Mouse (Mus musculus): ENCODE data around the gene AC131692.1. TPM values are rescaled to one million over a fixed set of nuclear protein-coding genes. Genes with fewer than 3 reads are reported as not detected.

AC131692.1 gene
- total RNA-seq (2023): not detected

GRCm38 (mm10) chr19:6094119-6094518, at the start of gene AC131692.1:
AC131692.1 (plus strand) TSS chr19:6094419.

DNA sequence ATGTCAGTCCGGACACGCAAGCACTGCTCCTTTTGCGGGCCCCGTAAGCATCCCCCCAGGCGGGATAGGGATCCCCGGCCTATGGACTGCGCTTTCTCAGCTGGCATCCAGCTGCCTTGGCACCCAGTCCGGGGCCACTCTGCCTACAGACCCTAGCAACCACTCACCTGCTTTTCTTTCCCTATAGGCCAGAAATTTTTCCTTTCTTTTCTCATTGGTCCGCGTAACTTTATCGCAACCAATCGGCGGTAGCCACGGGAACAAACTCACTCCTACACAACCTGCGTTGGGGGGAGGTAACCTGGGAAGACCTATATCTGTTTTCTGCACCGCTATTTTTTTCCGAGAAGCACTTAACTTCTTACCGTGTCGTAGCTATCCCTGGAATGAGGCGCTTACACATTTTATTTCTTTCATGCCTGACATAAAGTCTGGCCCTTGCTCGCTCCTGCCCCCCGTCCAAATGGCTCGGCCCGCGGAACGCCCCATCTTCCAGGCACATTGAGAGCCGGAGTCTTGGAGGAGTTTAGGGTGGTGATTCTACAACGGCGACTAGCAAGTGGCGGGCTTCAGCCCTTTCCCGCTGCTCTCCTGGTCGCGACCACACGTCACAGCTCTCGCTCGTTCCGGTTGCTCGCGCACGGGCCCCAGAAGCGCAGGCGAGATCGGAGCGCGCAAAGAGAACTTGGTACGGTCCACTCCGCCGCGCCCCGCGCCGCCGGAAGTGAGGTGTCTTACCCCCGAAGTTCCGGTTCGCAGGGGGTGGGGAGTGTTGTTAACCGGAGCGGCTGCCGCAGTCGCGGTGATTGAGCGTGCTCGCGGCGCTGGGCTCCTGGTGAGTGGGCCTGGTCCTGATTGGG, 47.7 kb upstream of the AC131692.1 start, which contains the start of gene Syvn1:
Syvn1 (plus strand) TSS at position 283 of the 860 bp plus-strand sequence.

GRCm38 (mm10) chr19:6057313-6058096, 36.7 kb upstream of the AC131692.1 start, which contains the start of the genes Mrpl49 and Fau:
Mrpl49 (minus strand) TSS chr19:6057785.
Fau (plus strand) TSS chr19:6057844.

DNA sequence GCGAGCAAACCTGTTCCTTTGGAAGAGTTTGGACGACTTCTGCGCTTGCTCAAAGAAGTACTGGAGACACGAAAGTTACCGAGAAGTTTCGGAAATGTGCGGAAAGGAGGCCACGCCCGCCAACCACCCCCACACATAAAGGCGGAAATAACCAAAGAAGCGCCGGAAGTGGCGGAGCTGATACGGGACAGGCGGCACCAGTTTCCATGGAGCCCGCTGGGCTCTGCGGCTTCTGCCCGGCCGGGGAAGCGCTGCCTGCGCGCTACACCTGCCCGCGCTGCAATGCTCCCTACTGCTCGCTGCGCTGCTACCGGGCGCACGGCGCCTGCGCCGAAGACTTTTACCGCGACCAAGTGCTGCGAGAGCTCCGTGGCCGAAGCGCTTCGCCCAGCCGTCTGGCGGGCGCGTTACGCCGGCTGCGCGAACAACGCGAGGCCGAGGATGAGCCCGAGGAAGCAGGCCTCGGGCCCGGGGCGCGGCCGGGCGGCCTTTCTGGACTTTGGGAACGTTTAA, 33.1 kb upstream of the AC131692.1 start, which contains the start of gene Znhit2:
Znhit2 (plus strand) TSS at position 172 of the 513 bp plus-strand sequence.

DNA sequence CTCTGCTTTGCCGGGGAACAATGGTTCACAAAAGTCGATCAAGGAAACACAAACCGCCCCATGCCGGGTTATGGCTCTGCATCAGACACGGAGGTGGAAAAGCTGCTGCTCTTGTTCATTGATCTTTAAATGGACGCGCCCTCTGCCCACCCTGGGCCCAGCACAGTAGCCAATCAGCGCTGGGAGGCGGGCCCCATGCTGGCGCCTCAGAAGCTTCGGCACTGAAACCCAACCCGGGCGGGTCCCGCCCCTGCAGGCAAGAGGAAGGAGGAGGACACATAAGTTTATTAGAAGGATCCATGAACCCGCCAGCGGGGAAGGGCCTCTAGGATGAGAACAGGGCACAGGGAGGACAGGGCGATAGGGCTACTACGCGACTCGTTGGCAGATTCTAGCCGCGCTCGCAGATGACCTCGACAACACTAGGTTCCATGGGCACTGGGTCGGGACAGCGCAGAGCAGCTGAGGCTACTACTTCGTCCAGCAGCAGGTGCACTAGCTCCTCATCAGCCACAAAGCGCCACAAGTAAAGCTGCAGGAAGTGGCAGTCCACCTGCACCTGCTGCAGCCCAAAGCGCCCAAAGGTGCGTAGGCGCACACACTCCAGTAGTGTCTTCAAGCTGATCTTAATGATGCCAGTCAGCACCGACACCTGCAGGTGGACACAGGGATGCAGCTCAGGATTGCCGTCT, 26.3 kb upstream of the AC131692.1 start, which contains the start of gene Tm7sf2:
Tm7sf2 (minus strand) TSS at position 650 of the 692 bp plus-strand sequence.

DNA sequence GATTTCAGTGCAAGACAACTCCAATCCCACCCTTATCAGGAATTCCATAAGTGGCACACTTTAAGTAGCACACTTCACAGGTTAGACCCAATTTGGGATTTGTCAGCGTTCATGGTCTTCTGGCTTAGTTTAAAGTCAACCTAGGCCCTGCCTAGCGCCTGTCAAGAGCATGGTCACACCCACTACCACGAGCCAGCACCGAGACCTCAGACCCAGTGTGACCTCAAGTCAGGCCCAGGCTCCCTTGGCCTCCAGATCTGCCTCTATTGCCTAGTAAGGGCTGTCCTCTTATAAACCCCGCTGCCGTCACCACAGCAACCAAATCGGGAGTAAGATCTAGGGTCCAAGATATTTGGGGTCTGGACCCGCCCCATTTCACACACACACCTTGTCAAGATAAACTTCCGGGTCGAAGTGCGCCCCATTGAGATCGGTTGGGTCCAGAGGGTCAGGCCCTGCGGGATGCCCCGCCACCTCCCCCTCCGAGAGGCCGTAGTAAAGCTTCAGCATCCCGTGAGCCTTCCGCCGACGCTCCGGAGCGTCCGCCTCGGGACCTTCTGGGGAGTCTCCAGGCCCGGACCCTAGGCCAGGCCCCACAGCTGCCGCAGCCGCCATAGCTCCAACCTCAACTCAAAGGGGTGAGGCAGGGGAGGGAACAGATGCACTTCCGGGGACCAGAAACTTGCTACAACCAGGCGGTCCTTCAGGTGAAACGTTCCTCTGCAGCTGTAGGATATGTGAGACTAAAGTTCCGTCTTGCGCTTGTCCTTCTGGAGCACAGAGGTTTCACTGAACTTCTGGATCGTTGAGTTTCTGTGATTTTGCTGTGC, 17.4 kb upstream of the AC131692.1 start, which contains the start of gene Vps51:
Vps51 (minus strand) TSS at position 668 of the 830 bp plus-strand sequence.

GRCm38 (mm10) chr19:6079983-6080480, 14.2 kb upstream of the AC131692.1 start, which contains the start of gene Tmem262:
Tmem262 (plus strand) TSS chr19:6080033.

DNA sequence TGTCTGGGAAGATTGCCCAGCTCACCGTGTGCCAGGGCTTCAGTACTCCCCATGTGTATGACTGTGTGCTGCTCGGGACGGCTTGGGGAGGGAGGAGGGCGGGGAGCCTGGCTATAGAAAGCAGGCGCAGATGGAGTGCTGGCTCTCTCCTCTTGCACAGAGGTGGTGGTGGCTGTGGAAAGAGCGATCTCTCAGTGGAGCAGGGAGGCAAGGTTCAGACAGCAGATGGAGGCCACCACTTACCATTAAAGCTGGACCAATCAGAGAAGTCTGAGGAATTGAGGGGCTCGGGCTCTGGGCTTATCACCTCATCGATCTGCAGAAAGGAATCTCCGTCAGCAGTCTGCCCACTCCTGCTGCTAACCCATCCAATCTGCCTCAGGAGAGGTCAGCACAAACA, 12.1 kb upstream of the AC131692.1 start, which contains the start of gene Gm28374:
Gm28374 (minus strand) TSS at position 101 of the 400 bp plus-strand sequence.

GRCm38 (mm10) chr19:6084478-6085248, 9.6 kb upstream of the AC131692.1 start, which contains the start of the genes Zfpl1 and Cdca5:
Zfpl1 (minus strand) TSS chr19:6084956.
Cdca5 (plus strand) TSS chr19:6084983.

DNA sequence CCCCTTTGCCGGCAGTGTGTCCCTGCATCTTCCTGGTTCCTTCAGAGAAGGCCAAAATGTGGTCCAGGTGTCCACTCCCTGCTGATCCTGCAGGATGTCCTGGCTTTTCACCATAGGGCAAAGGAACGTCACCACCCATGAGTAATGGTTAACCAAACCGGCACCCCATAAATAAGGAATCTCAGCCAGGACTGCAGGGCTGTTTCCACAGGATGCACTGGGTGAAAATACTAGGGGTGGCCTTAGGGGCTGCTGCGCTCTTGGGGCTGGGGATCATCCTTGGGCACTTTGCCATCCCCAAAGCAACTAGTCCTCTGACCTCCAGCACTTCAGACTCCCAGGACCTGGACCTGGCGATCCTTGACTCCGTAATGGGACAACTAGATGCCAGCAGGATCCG, 11.4 kb downstream of the AC131692.1 start, which contains the start of gene Naaladl1:
Naaladl1 (plus strand) TSS at position 197 of the 400 bp plus-strand sequence.

DNA sequence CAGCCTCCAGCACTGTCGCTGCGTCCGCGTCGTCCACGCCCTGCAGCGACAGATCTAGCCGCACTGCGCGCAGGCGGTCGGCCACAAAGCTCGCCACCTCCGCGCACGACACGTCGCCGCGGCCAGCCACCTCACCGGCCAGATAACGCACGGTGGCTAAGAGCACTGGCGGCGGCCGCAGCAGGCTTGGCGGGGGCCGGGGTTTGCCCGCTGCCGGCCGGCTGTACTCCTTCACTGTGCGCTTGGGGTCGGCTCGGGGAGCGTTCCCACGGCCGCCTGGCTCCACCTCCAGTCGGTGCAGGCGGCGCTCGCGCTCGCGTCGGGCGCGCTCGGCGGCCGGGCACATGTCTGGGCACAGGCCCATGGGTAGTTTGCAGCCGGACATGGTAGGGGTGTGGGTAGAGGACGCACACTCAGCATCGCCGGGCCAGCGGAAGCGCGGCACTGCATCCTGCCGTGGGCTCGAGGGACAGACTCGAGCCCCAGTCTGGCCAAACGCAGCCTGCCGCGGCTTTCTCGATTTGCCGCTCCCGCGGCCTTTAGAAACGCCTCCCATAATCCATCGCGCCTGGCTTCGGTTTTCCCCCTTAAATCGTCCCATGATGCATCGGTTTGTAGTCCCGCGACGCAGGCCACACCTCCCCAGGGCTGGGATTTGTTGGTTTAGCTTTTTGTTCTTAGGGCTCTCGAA, 23.9 kb downstream of the AC131692.1 start, which contains the start of gene Sac3d1:
Sac3d1 (minus strand) TSS at position 665 of the 691 bp plus-strand sequence.

GRCm38 (mm10) chr19:6127760-6128341, 33.6 kb downstream of the AC131692.1 start, which contains the start of gene Snx15:
Snx15 (minus strand) TSS chr19:6128304.

GRCm38 (mm10) chr19:6140678-6141393, 46.6 kb downstream of the AC131692.1 start, which contains the start of gene Batf2:
Batf2 (plus strand) TSS chr19:6140983.

GRCm38 (mm10) chr19:6141394-6141749, 47.2 kb downstream of the AC131692.1 start, which contains the start of gene Arl2:
Arl2 (minus strand) TSS chr19:6141548.

